ENCODE assay signal across 12 mouse cellular contexts in the genomic region with DNA sequence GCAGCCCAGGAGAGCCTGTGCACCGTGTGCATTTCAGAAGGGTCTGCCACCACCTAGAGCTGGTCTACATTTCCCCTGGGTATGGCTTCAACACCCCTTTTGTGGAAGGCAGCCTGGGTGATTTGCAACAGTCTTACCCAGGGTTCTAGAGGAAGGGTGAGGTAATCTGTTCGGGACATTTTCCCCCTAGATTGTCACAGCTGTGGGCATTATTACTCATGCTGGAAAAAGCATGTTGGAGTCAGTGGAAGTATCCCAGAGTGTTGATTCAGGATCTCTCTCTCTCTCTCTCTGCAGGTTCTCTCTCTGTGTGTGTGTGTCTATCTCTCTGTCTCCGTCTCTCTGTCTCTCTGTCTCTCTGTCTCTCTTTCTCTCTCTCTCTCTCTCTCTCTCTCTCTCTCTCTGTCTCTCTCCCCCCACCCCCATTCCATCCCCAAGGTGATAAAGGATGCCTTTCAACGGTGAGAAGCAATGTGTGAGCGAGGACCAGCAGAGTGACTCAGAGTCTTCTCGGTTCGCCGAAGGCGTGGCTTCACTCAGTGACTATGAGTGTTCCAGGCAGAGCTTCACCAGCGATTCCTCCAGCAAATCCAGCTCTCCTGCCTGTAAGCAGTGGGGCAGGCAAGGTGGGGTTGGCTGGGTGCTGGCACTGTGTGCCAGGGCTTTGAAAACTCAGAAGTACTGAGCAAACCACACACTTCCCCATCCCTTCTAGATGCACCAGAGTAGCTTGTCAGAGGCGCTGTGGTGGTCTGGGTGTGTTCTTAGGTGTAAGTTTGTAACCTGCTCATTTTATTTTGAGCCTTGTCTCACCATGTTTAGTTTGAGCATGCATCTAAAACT. TPM values are rescaled to one million over a fixed set of nuclear protein-coding genes. Genes with fewer than 3 reads are reported as not detected.
DNase-seq lines count a peak whose midpoint lies in the region; ATAC-seq and TF ChIP-seq lines count a peak whose summit lies in the region.
"Had no signal": no experiment of that assay in that cellular context is flagged by ENCODE, and none has a peak within 500 bp of the region (broad histone marks: within the 10 kb centered on the region; RNA-seq: fewer than 3 reads in every experiment).

No protein-coding gene starts in this region.

- no peak for TF ChIP-seq CTCF in forebrain, postnatal 0 days (IDR thresholded peaks at IDR 0.05; ENCODE audit: low read depth)

- no peak overlapping the region for H3K27ac ChIP-seq in forebrain, postnatal 0 days (ENCODE audit: low read depth, low read length)

- H3K4me2 ChIP-seq in forebrain, postnatal 0 days (ENCODE audit: low read depth) = no peak overlapping the region

- no peaks in the 10 kb centered on the region for H3K4me1 ChIP-seq in forebrain, postnatal 0 days (ENCODE audit: insufficient read depth)

- no peaks in the 10 kb centered on the region for H3K27me3 ChIP-seq in forebrain, postnatal 0 days (ENCODE audit: insufficient read depth, low read length)

- H3K36me3 ChIP-seq in forebrain, postnatal 0 days (ENCODE audit: insufficient read depth) = 0 out of 2 replicates have a peak, but pooled peaks cover 6% of the 10 kb centered on the region

- no peaks in the 10 kb centered on the region for H3K9me3 ChIP-seq in forebrain, postnatal 0 days (ENCODE audit: low read length)

- 75% methylated on average over 11 of the region's 11 CpGs for WGBS in forebrain, postnatal 0 days

- peak; percentile 28 for ATAC-seq in inflammation-experienced regulatory T-cells, adult 6 months
- no peak for ATAC-seq in forebrain, postnatal 0 days
- ATAC-seq: intestine, embryonic 16.5 days had no signal

- peak; percentile 24 to 40 for DNase-seq in adrenal gland, postnatal 36 days
- DNase-seq in adrenal gland, postnatal 14 days = no peak
- DNase-seq in thymus, postnatal 25 days = peak; percentile 25
- no peak for DNase-seq in thymus, postnatal 0 days (ENCODE audit: low spot score)
- DNase-seq in forebrain, postnatal 0 days = no peak
- DNase-seq in frontal cortex, postnatal 10 days (ENCODE audit: low spot score in 2 of 2) = no peak
- no peak for DNase-seq in layer of hippocampus, adult 18-20 months (ENCODE audit: low spot score in 2 of 2)
- DNase-seq: cerebellum, adult 9-11 months; gastrocnemius, postnatal 25 days; right cerebral cortex, postnatal 4 days had no signal

- no peak overlapping the region for H3K4me3 ChIP-seq in forebrain, postnatal 0 days (ENCODE audit: low read depth, low read length)

- no peak overlapping the region for H3K9ac ChIP-seq in forebrain, postnatal 0 days

RNA-seq across cellular contexts. Expression of a gene that starts 8.2 kb away (rescaled TPM):
- total RNA-seq in adrenal gland, postnatal 36 days (2021) = 10 to 100 TPM; 48.0 to 55.3 TPM
- 52.3 and 53.0 TPM in 2 replicates for total RNA-seq in adrenal gland, postnatal 14 days (2021)
- 41.8 TPM in 2 replicates for polyA plus RNA-seq in thymus, postnatal 0 days (2015; fragmentation: Nextera tagmentation; extraction: Ambion mirVana)
- polyA plus RNA-seq in inflammation-experienced regulatory T-cells, adult 6 months (2017; shearing (Covaris generic)) = 100 to 1,000 TPM; 111 to 212 (median 193) TPM
- 14.3 and 20.1 TPM in 2 replicates for total RNA-seq in forebrain, postnatal 0 days (2014; rRNA removed)
- 21.6 and 24.9 TPM in 2 replicates for polyA plus RNA-seq in forebrain, postnatal 0 days (2015; fragmentation: Nextera tagmentation; extraction: Ambion mirVana)
- total RNA-seq in layer of hippocampus, adult 18-20 months (2021) = 10 to 100 TPM; 24.7 to 30.3 TPM

RNA-seq across cellular contexts. Expression of a gene that starts 37.4 kb away (rescaled TPM):
- 10 to 100 TPM; 22.2 to 37.2 TPM for total RNA-seq in adrenal gland, postnatal 36 days (2021)
- total RNA-seq in adrenal gland, postnatal 14 days (2021) = 26.8 and 31.2 TPM in 2 replicates
- polyA plus RNA-seq in thymus, postnatal 0 days (2015; fragmentation: Nextera tagmentation; extraction: Ambion mirVana) = 11.3 and 12.1 TPM in 2 replicates
- 10 to 100 TPM; 14.2 to 16.8 (median 15.2) TPM for polyA plus RNA-seq in inflammation-experienced regulatory T-cells, adult 6 months (2017; shearing (Covaris generic))
- 13.6 and 17.1 TPM in 2 replicates for total RNA-seq in forebrain, postnatal 0 days (2014; rRNA removed)
- 5.9 and 8.8 TPM in 2 replicates for polyA plus RNA-seq in forebrain, postnatal 0 days (2015; fragmentation: Nextera tagmentation; extraction: Ambion mirVana)
- 10 to 100 TPM; 15.7 to 16.0 TPM for total RNA-seq in layer of hippocampus, adult 18-20 months (2021)

RNA-seq across cellular contexts. Expression of a gene that starts 50.8 kb away (rescaled TPM):
- 10 to 100 TPM; 47.1 to 59.6 TPM for total RNA-seq in adrenal gland, postnatal 36 days (2021)
- total RNA-seq in adrenal gland, postnatal 14 days (2021) = 57.7 and 61.3 TPM in 2 replicates
- 11.4 and 12.7 TPM in 2 replicates for polyA plus RNA-seq in thymus, postnatal 0 days (2015; fragmentation: Nextera tagmentation; extraction: Ambion mirVana)
- polyA plus RNA-seq in inflammation-experienced regulatory T-cells, adult 6 months (2017; shearing (Covaris generic)) = under 1 TPM in 2 of 3 experiments, not detected in 1; 0.26 to 0.36 TPM
- total RNA-seq in forebrain, postnatal 0 days (2014; rRNA removed) = 49.1 and 66.3 TPM in 2 replicates
- 39.9 and 50.1 TPM in 2 replicates for polyA plus RNA-seq in forebrain, postnatal 0 days (2015; fragmentation: Nextera tagmentation; extraction: Ambion mirVana)
- total RNA-seq in layer of hippocampus, adult 18-20 months (2021) = 10 to 100 TPM; 18.7 to 19.9 TPM

Comparison
In these comparisons a context has a peak if more than half of its experiments do, and no peak if none do; other contexts are left out.
1. DNase-seq: peak in adrenal gland, postnatal 36 days (2 of 2) and thymus, postnatal 25 days (single experiment); none in adrenal gland, postnatal 14 days (single experiment), thymus, postnatal 0 days (single experiment), forebrain, postnatal 0 days (single experiment), frontal cortex, postnatal 10 days (0 of 2) and layer of hippocampus, adult 18-20 months (0 of 2).